Mouse (Mus musculus) embryonic fibroblast, embryonic 13.5 days (primary cell): ENCODE measurements around the gene Sap25.

Experiments used
- CTCF ChIP-seq: IDR thresholded peaks from 2 replicates; pipeline ENCODE4 v1.5.1; 2011; ENCODE audit warnings: mild to moderate bottlenecking, control low read depth, low read length, moderate library complexity, borderline replicate concordance; ENCODE audit not compliant: insufficient read depth
- POLR2A ChIP-seq: IDR thresholded peaks from 2 replicates; pipeline ENCODE4 v1.6.1; 2011; ENCODE audit warnings: low read depth, mild to moderate bottlenecking, control low read depth, low read length, moderate library complexity

DNA sequence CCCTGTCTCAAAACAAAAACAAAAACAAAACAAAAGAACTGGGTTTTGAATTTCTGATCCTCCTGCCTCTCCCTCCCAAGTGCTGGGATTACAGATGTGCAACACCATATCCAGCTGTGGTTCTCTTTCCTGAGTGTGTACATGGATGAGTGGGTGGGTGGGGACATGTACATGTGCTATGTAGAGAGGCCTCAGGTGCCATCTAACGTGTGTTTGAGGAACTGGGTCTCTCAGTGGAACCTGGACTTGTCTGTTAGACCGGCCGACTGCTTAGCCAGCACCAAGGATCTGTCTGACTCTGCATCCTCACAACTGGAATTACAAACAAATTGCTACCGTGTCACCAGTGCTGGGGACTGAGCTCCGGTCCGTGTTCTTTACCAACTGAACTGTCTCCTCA is 43.5 kb upstream of the Sap25 start:
- no peak for TF ChIP-seq CTCF
- no peak for TF ChIP-seq POLR2A
